Mouse (Mus musculus): ENCODE data around the gene Arhgap8.

- TF ChIP-seq CTCF (conservative IDR thresholded peaks at IDR 0.05; ENCODE audit: insufficient read depth, insufficient read length, low read depth, low read length) (no peak), POLR2A (IDR thresholded peaks at IDR 0.05; ENCODE audit: low read depth, low read length) (no peak)
Measured at GRCm38 (mm10) chr15:84689356-84689755, 30.5 kb upstream of the Arhgap8 start.

All from kidney, adult 2 months (tissue).